Mouse (Mus musculus) urinary bladder, postnatal 10 days (tissue): ENCODE measurements around the gene Rab40c.

Experiments
- DNase-seq: peaks from one replicate; pipeline ENCODE4 v3.0.0; 2022; ENCODE audit warnings: low spot score

Rab40c gene

GRCm38 (mm10) chr17:25841117-25841880 lies 78.2 kb downstream of the Rab40c start, which contains the start of gene Gm20683:
Gene Gm20683, minus strand, starts transcription at chr17:25841763.
- no peak for DNase-seq

GRCm38 (mm10) chr17:25840519-25840918 lies 79.0 kb downstream of the Rab40c start:
- DNase-seq = no peak

DNA sequence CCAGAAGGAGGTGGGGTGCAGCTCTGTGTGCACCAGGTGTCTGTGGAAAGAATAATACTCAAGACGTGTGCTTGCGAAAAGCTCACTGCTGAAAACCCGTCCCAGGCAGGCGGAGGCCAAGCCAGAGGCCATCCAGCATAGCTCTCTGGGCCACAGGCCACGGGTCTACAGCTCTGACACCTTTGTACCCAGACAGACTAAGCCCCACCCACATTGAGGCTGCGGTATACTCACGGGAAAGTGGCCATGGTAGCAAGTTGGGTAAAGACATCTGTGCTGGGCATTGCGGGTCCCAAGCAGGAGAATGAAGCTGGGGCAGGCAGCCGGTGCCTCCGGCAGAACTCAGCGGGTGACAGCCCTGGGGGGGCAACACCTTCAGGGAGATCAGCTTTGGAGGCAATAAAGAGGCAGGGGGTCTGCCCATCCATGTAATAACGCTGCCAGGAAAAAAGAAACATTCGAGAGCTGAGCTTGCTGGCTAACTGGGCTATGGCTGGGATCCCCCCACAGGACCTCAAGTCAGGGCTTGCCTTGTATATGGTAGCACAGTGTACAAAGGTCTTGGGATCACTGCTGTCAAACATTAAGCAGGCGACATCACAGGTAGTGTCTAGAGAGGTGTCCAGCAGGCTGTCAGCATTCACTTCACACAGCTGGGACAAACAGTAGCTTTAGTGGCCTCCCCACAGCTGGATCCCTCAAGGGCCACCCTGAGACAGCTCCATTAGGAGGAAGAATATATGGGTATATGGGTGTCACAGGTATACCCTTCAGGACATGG lies 79.9 kb downstream of the Rab40c start:
- DNase-seq = no peak

GRCm38 (mm10) chr17:25838904-25839303 lies 80.6 kb downstream of the Rab40c start:
- no peak for DNase-seq

GRCm38 (mm10) chr17:25837533-25837932 lies 82.0 kb downstream of the Rab40c start:
- no peak for DNase-seq

GRCm38 (mm10) chr17:25837076-25837410 lies 82.5 kb downstream of the Rab40c start, which contains the start of gene Rhbdl1:
Gene Rhbdl1, minus strand, starts transcription at chr17:25837295.
- no peak for DNase-seq

- DNase-seq = no peak
These were observed 83.0 kb downstream of the Rab40c start for GRCm38 (mm10) chr17:25836397-25837075.

GRCm38 (mm10) chr17:25835816-25836215 lies 83.7 kb downstream of the Rab40c start:
- DNase-seq = no peak

DNA sequence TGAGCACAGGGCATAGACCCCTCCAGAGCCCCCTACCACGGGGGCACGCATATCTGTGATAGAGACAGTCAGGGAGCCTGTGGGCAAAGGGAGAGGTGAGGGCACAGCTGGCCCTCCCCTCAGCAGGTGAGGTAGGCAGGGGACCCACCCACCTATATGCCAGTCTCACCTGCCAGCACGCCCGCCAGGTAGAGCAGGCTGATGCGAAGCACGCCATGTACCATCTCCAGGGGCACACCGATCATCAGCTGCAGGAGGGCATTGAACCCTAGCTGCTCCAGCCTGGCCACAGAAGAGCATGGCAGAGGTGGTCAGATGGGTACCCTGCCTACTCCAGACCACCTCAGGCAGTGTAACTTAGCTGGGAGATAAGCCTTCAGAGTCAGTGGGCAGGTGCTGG lies 84.2 kb downstream of the Rab40c start:
- no peak for DNase-seq

- DNase-seq = no peak
These were observed 84.8 kb downstream of the Rab40c start for GRCm38 (mm10) chr17:25834595-25835222.

- DNase-seq = no peak
These were observed 85.4 kb downstream of the Rab40c start for GRCm38 (mm10) chr17:25833961-25834594.

DNA sequence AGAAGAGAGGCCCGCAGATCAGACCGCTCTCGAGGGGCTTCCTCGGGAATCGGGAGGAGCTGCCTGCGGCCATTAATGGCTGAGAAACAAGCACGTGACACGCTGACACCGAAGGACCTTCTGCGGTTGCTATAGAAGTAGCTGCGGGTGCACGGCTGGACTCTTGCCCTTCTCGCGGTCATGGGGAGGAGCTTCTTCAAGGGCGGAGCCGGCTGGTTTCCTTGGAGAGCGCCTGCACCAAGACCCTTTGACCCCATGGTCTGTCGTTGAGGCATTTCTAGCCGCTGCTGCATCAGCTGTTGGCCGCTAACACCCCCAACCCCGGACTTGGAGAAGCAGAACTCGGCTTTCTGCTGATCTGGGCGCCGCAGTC lies 86.2 kb downstream of the Rab40c start, which contains the start of gene Stub1:
Gene Stub1 (minus strand): TSS at position 114 of the 373 bp plus-strand sequence.
- peak; percentile 64 for DNase-seq

DNA sequence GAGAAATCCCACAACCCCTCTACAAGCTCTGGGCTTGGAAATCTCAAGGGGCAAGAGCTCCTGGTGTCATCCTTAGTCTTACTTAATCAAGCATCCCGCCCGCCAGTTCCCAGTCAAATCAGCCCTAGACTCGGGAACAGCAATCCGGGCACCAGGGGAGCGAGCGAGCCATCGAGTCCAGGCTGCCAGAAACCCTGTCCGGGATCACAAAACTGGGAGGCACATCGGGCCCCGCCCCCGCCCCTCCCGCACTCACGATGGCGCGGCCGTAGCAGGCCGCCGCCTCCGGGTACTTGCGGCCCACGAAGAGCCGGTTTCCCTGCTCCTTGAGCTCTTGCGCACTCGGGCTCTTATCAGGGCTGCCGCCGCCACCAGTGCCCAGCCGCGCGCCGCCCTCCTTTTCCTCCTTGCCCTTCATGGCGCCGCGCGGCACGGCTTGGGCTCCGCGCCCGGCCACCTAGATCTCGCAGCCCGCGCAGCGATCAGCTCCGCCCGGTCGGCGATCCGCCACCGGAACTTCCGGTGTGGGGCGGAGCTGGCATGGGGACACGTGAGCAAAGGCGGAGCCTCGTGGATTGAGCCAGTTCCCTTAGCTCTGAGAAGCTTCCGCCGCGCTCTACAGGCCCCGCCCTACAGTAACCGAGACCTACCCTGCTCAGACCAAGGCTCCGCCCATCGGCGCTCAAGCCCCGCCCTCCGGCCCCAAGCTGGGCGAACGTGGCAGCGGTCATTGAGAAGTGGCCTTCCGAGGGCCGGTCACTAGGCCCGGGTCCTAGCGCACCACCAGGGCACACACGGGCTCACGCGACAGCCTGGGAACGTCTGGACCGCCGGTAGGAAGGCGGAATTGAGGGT lies 86.9 kb downstream of the Rab40c start:
- DNase-seq = peak; percentile 97
